Mouse (Mus musculus): Measurements from ENCODE around the gene Fam178b. TPM values are rescaled to one million over a fixed set of nuclear protein-coding genes. Genes with fewer than 3 reads are reported as not detected.
"Not testable (repeated sequence)": the region's sequence is repeated elsewhere in the genome, so short reads cannot be mapped to it uniquely, and the experiment has no call there.

Gene Fam178b
- polyA plus RNA-seq, 1 experiment from 2014 or later, result not detected

- H3K4me3 ChIP-seq; H3K9me3 ChIP-seq; H3K4me2 ChIP-seq (replicated peaks); H3K27ac ChIP-seq (replicated peaks); H3K27me3 ChIP-seq; H3K4me1 ChIP-seq; H3K9ac ChIP-seq (replicated peaks); ATAC-seq (ENCODE audit: low FRiP score, low read depth); H3K36me3 ChIP-seq: not testable (repeated sequence)
- WGBS, result 69% methylated on average over 4 of the region's 4 CpGs
These were observed 15.0 kb downstream of the Fam178b start for GRCm38 (mm10) chr1:36668007-36668406.

- Histone ChIP-seq H3K4me1 (no peaks in the 10 kb centered on the region), H3K9me3 (no peaks in the 10 kb centered on the region), H3K4me2 (replicated peaks) (no peak overlapping the region), H3K36me3 (no peaks in the 10 kb centered on the region), H3K4me3 (no peak overlapping the region), H3K27me3 (no peaks in the 10 kb centered on the region), H3K27ac (replicated peaks) (no peak overlapping the region), H3K9ac (replicated peaks) (no peak overlapping the region)
- ATAC-seq (ENCODE audit: low FRiP score, low read depth), result no peak
- WGBS, result 68% methylated on average over 4 of the region's 4 CpGs
These were observed 17.0 kb downstream of the Fam178b start for GRCm38 (mm10) chr1:36665934-36666333.

- H3K36me3 ChIP-seq, result no peaks in the 10 kb centered on the region
- ATAC-seq (ENCODE audit: low FRiP score, low read depth), result no peak
- no peak overlapping the region for H3K4me3 ChIP-seq
- H3K9me3 ChIP-seq, result no peaks in the 10 kb centered on the region
- no peak overlapping the region for H3K9ac ChIP-seq (replicated peaks)
- 64% methylated on average over 11 of the region's 11 CpGs for WGBS
- no peaks in the 10 kb centered on the region for H3K4me1 ChIP-seq
- no peak overlapping the region for H3K27ac ChIP-seq (replicated peaks)
- H3K4me2 ChIP-seq (replicated peaks), result no peak overlapping the region
- H3K27me3 ChIP-seq, result no peaks in the 10 kb centered on the region
These were observed 17.7 kb downstream of the Fam178b start for GRCm38 (mm10) chr1:36665165-36665723.

GRCm38 (mm10) chr1:36664457-36664856 lies 18.5 kb downstream of the Fam178b start:
- no peak overlapping the region for H3K27ac ChIP-seq (replicated peaks)
- H3K4me2 ChIP-seq (replicated peaks), result no peak overlapping the region
- no peaks in the 10 kb centered on the region for H3K9me3 ChIP-seq
- H3K36me3 ChIP-seq, result no peaks in the 10 kb centered on the region
- 77% methylated on average over 4 of the region's 4 CpGs for WGBS
- H3K9ac ChIP-seq (replicated peaks), result no peak overlapping the region
- no peak for ATAC-seq (ENCODE audit: low FRiP score, low read depth)
- no peak overlapping the region for H3K4me3 ChIP-seq
- H3K27me3 ChIP-seq, result no peaks in the 10 kb centered on the region
- H3K4me1 ChIP-seq, result no peaks in the 10 kb centered on the region

- H3K27me3 ChIP-seq, result no peaks in the 10 kb centered on the region
- H3K4me2 ChIP-seq (replicated peaks), result no peak overlapping the region
- no peak overlapping the region for H3K4me3 ChIP-seq
- no peaks in the 10 kb centered on the region for H3K36me3 ChIP-seq
- no peak overlapping the region for H3K27ac ChIP-seq (replicated peaks)
- H3K4me1 ChIP-seq, result no peaks in the 10 kb centered on the region
- 80% methylated on average over 7 of the region's 7 CpGs for WGBS
- H3K9ac ChIP-seq (replicated peaks), result no peak overlapping the region
- ATAC-seq (ENCODE audit: low FRiP score, low read depth), result no peak
- H3K9me3 ChIP-seq, result no peaks in the 10 kb centered on the region
These were observed 24.2 kb downstream of the Fam178b start for GRCm38 (mm10) chr1:36658621-36659399.

- Histone ChIP-seq H3K27me3 (no peaks in the 10 kb centered on the region), H3K36me3 (no peaks in the 10 kb centered on the region), H3K9me3 (no peaks in the 10 kb centered on the region), H3K9ac (replicated peaks) (no peak overlapping the region), H3K4me2 (replicated peaks) (no peak overlapping the region), H3K4me1 (no peaks in the 10 kb centered on the region), H3K27ac (replicated peaks) (no peak overlapping the region), H3K4me3 (no peak overlapping the region)
- ATAC-seq (ENCODE audit: low FRiP score, low read depth), result no peak
- 85% methylated on average over 4 of the region's 4 CpGs for WGBS
These were observed 25.1 kb downstream of the Fam178b start for GRCm38 (mm10) chr1:36657658-36658415.

GRCm38 (mm10) chr1:36656233-36656632 lies 26.8 kb downstream of the Fam178b start:
- Histone ChIP-seq H3K4me1 (no peaks in the 10 kb centered on the region), H3K9me3 (no peaks in the 10 kb centered on the region), H3K4me2 (replicated peaks) (no peak overlapping the region), H3K9ac (replicated peaks) (no peak overlapping the region), H3K4me3 (no peak overlapping the region), H3K27ac (replicated peaks) (no peak overlapping the region), H3K27me3 (no peaks in the 10 kb centered on the region), H3K36me3 (no peaks in the 10 kb centered on the region)
- no peak for ATAC-seq (ENCODE audit: low FRiP score, low read depth)
- WGBS, result 92% methylated on average over 3 of the region's 3 CpGs

GRCm38 (mm10) chr1:36655039-36655438 lies 27.9 kb downstream of the Fam178b start:
- Histone ChIP-seq H3K4me3 (no peak overlapping the region), H3K27ac (replicated peaks) (no peak overlapping the region), H3K4me2 (replicated peaks) (no peak overlapping the region), H3K9me3 (no peaks in the 10 kb centered on the region), H3K4me1 (no peaks in the 10 kb centered on the region), H3K9ac (replicated peaks) (no peak overlapping the region), H3K36me3 (no peaks in the 10 kb centered on the region), H3K27me3 (no peaks in the 10 kb centered on the region)
- no peak for ATAC-seq (ENCODE audit: low FRiP score, low read depth)
- WGBS, result 84% methylated on average over 5 of the region's 5 CpGs

GRCm38 (mm10) chr1:36647631-36648030 lies 35.4 kb downstream of the Fam178b start:
- no peak for ATAC-seq (ENCODE audit: low FRiP score, low read depth)
- Histone ChIP-seq H3K36me3 (no peaks in the 10 kb centered on the region), H3K27ac (replicated peaks) (no peak overlapping the region), H3K27me3 (no peaks in the 10 kb centered on the region), H3K4me1 (no peaks in the 10 kb centered on the region), H3K9ac (replicated peaks) (no peak overlapping the region), H3K4me2 (replicated peaks) (no peak overlapping the region), H3K4me3 (no peak overlapping the region), H3K9me3 (no peaks in the 10 kb centered on the region)
- 76% methylated on average over 5 of the region's 5 CpGs for WGBS

GRCm38 (mm10) chr1:36646285-36646684 lies 36.7 kb downstream of the Fam178b start:
- WGBS, result 67% methylated on average over 3 of the region's 3 CpGs
- Histone ChIP-seq H3K27ac (replicated peaks) (no peak overlapping the region), H3K4me1 (no peaks in the 10 kb centered on the region), H3K9me3 (no peaks in the 10 kb centered on the region), H3K4me2 (replicated peaks) (no peak overlapping the region), H3K4me3 (no peak overlapping the region), H3K36me3 (no peaks in the 10 kb centered on the region), H3K9ac (replicated peaks) (no peak overlapping the region), H3K27me3 (no peaks in the 10 kb centered on the region)
- ATAC-seq (ENCODE audit: low FRiP score, low read depth), result no peak

GRCm38 (mm10) chr1:36644615-36645007 lies 38.4 kb downstream of the Fam178b start:
- H3K9me3 ChIP-seq, result no peaks in the 10 kb centered on the region
- no peaks in the 10 kb centered on the region for H3K36me3 ChIP-seq
- no peaks in the 10 kb centered on the region for H3K4me1 ChIP-seq
- no peaks in the 10 kb centered on the region for H3K27me3 ChIP-seq
- H3K27ac ChIP-seq (replicated peaks), result no peak overlapping the region
- 93% methylated on average over 9 of the region's 9 CpGs for WGBS
- H3K9ac ChIP-seq (replicated peaks), result no peak overlapping the region
- no peak overlapping the region for H3K4me2 ChIP-seq (replicated peaks)
- no peak for ATAC-seq (ENCODE audit: low FRiP score, low read depth)
- no peak overlapping the region for H3K4me3 ChIP-seq

GRCm38 (mm10) chr1:36643957-36644614 lies 38.9 kb downstream of the Fam178b start:
- H3K36me3 ChIP-seq, result no peaks in the 10 kb centered on the region
- H3K9ac ChIP-seq (replicated peaks), result no peak overlapping the region
- no peak overlapping the region for H3K27ac ChIP-seq (replicated peaks)
- ATAC-seq (ENCODE audit: low FRiP score, low read depth), result no peak
- no peaks in the 10 kb centered on the region for H3K4me1 ChIP-seq
- H3K9me3 ChIP-seq, result no peaks in the 10 kb centered on the region
- no peak overlapping the region for H3K4me2 ChIP-seq (replicated peaks)
- 89% methylated on average over 7 of the region's 7 CpGs for WGBS
- H3K27me3 ChIP-seq, result no peaks in the 10 kb centered on the region
- H3K4me3 ChIP-seq, result no peak overlapping the region
